Mouse (Mus musculus): Measurements from ENCODE around the gene Begain. TPM values are rescaled to one million over a fixed set of nuclear protein-coding genes. Genes with fewer than 3 reads are reported as not detected.

The Begain gene
- polyA plus RNA-seq, 1 experiment from 2014 or later: 20.1 TPM

GRCm38 (mm10) chr12:108984471-108984870 is 83.5 kb downstream of the Begain start:
- ATAC-seq (ENCODE audit: insufficient number of reproducible peaks, insufficient read depth, low FRiP score, low read depth): no peak

GRCm38 (mm10) chr12:108983496-108983895 is 84.5 kb downstream of the Begain start:
- Histone ChIP-seq H3K27me3 (ENCODE audit: control insufficient read depth, insufficient read depth, low read length) (no peaks in the 10 kb centered on the region), H3K4me2 (replicated peaks; ENCODE audit: low read depth, low read length) (no peak overlapping the region), H3K9ac (replicated peaks; ENCODE audit: low read depth, low read length) (no peak overlapping the region), H3K27ac (ENCODE audit: low read length) (no peak overlapping the region), H3K4me1 (ENCODE audit: control insufficient read depth, insufficient read depth, low read length) (no peaks in the 10 kb centered on the region), H3K36me3 (ENCODE audit: control insufficient read depth, insufficient read depth, low read length) (no peaks in the 10 kb centered on the region), H3K4me3 (ENCODE audit: low read depth, low read length) (no peak overlapping the region), H3K9me3 (ENCODE audit: control insufficient read depth, low read depth, low read length) (no peaks in the 10 kb centered on the region)
- 88% methylated on average over 6 of the region's 6 CpGs for WGBS
- no peak for ATAC-seq (ENCODE audit: insufficient number of reproducible peaks, insufficient read depth, low FRiP score, low read depth)

More at GRCm38 (mm10) chr12:108984471-108984870, 83.5 kb downstream of the Begain start:
- no peak overlapping the region for H3K27ac ChIP-seq (ENCODE audit: low read length)
- no peaks in the 10 kb centered on the region for H3K36me3 ChIP-seq (ENCODE audit: control insufficient read depth, insufficient read depth, low read length)
- H3K4me1 ChIP-seq (ENCODE audit: control insufficient read depth, insufficient read depth, low read length): no peaks in the 10 kb centered on the region
- no peaks in the 10 kb centered on the region for H3K27me3 ChIP-seq (ENCODE audit: control insufficient read depth, insufficient read depth, low read length)
- WGBS: 68% methylated on average over 8 of the region's 8 CpGs
- H3K4me3 ChIP-seq (ENCODE audit: low read depth, low read length): no peak overlapping the region
- H3K9me3 ChIP-seq (ENCODE audit: control insufficient read depth, low read depth, low read length): no peaks in the 10 kb centered on the region
- no peak overlapping the region for H3K9ac ChIP-seq (replicated peaks; ENCODE audit: low read depth, low read length)
- no peak overlapping the region for H3K4me2 ChIP-seq (replicated peaks; ENCODE audit: low read depth, low read length)

GRCm38 (mm10) chr12:108982684-108982960 is 85.4 kb downstream of the Begain start:
- H3K27ac ChIP-seq (ENCODE audit: low read length): no peak overlapping the region
- H3K27me3 ChIP-seq (ENCODE audit: control insufficient read depth, insufficient read depth, low read length): no peaks in the 10 kb centered on the region
- no peak overlapping the region for H3K4me3 ChIP-seq (ENCODE audit: low read depth, low read length)
- no peaks in the 10 kb centered on the region for H3K4me1 ChIP-seq (ENCODE audit: control insufficient read depth, insufficient read depth, low read length)
- H3K4me2 ChIP-seq (replicated peaks; ENCODE audit: low read depth, low read length): no peak overlapping the region
- H3K36me3 ChIP-seq (ENCODE audit: control insufficient read depth, insufficient read depth, low read length): no peaks in the 10 kb centered on the region
- no peak overlapping the region for H3K9ac ChIP-seq (replicated peaks; ENCODE audit: low read depth, low read length)
- no peak for ATAC-seq (ENCODE audit: insufficient number of reproducible peaks, insufficient read depth, low FRiP score, low read depth)
- H3K9me3 ChIP-seq (ENCODE audit: control insufficient read depth, low read depth, low read length): no peaks in the 10 kb centered on the region
- WGBS: 77% methylated on average over 6 of the region's 6 CpGs

Other genes with a start within 250 kb of the Begain start
- gene Slc25a29, start 232.3 kb downstream of the Begain start, polyA plus RNA-seq (2014; fragmentation: Nextera tagmentation; extraction: Ambion mirVana): 8.4 and 9.3 TPM in 2 replicates
- gene Slc25a47, start 232.2 kb downstream of the Begain start, polyA plus RNA-seq (2014; fragmentation: Nextera tagmentation; extraction: Ambion mirVana): 11.0 and 11.5 TPM in 2 replicates
- 6.8 and 6.9 TPM in 2 replicates for gene Wdr25, start 174.6 kb downstream of the Begain start, polyA plus RNA-seq (2014; fragmentation: Nextera tagmentation; extraction: Ambion mirVana)
- gene Wars, start 174.0 kb downstream of the Begain start, polyA plus RNA-seq (2014; fragmentation: Nextera tagmentation; extraction: Ambion mirVana): 94.2 and 100 TPM in 2 replicates